Mouse (Mus musculus): ENCODE results near the gene Sfswap.

GRCm38 (mm10) chr5:129551991-129552390, 51.0 kb downstream of the Sfswap start:
- TF ChIP-seq CTCF (IDR thresholded peaks at IDR 0.05; ENCODE audit: insufficient read depth, low read depth, low read length): no peak
- TF ChIP-seq POLR2A (IDR thresholded peaks at IDR 0.05; ENCODE audit: insufficient read depth, low read depth, low read length): no peak
